Mouse (Mus musculus) adrenal gland, postnatal 36 days (tissue): ENCODE measurements around the gene Sec31b. TPM values are rescaled to one million over a fixed set of nuclear protein-coding genes. Genes with fewer than 3 reads are reported as not detected.

Source experiments
- DNase-seq, 2 experiments: peaks; one replicate each; pipeline ENCODE4 v3.0.0; 2021; ENCODE audit warnings: mixed read lengths in 1 of 2
- long read RNA-seq, 2 experiments: library from polyadenylated mRNA; stranded (forward); transcript quantifications; one replicate each; pipeline ENCODE4 v2.0.0; 2021; ENCODE audit warnings: borderline sequencing depth in 2 of 2
- total RNA-seq, 2 experiments: library from RNA; stranded (reverse); gene quantifications; 2 replicates each; pipeline ENCODE4 v1.2.3; 2021

Gene Sec31b
- 1 to 10 TPM; 4.0 to 4.9 TPM for total RNA-seq
- long read RNA-seq, experiment 1, partial matches to known transcripts, result 1 of 4 reads
- long read RNA-seq, experiment 1, other reads (novel, unspliced or antisense), result 2 of 4 reads
- long read RNA-seq, experiment 2, partial matches to known transcripts, result 0 of 1 reads
- long read RNA-seq, experiment 2, other reads (novel, unspliced or antisense), result 1 of 1 reads

- DNase-seq, result peak; percentile 76 to 82
These were observed at the start of gene Sec31b for GRCm38 (mm10) chr19:44545321-44546041. Gene Sec31b (minus strand): TSS chr19:44545864.

GRCm38 (mm10) chr19:44594180-44594579 lies 48.5 kb upstream of the Sec31b start:
- no peak for DNase-seq

- DNase-seq, result no peak
These were observed 46.0 kb upstream of the Sec31b start for GRCm38 (mm10) chr19:44591638-44592037.

- DNase-seq, result no peak
These were observed 45.3 kb upstream of the Sec31b start for GRCm38 (mm10) chr19:44590992-44591391.

- no peak for DNase-seq
These were observed 44.0 kb upstream of the Sec31b start for GRCm38 (mm10) chr19:44589591-44590223.

- DNase-seq, result no peak
These were observed 42.4 kb upstream of the Sec31b start for GRCm38 (mm10) chr19:44588036-44588435.

- peak; percentile 93 to 95 for DNase-seq
These were observed 37.1 kb upstream of the Sec31b start for GRCm38 (mm10) chr19:44582638-44583309.

GRCm38 (mm10) chr19:44582103-44582502 lies 36.4 kb upstream of the Sec31b start:
- DNase-seq, result no peak

GRCm38 (mm10) chr19:44578038-44578437 lies 32.4 kb upstream of the Sec31b start:
- DNase-seq, result no peak

GRCm38 (mm10) chr19:44576275-44576674 lies 30.6 kb upstream of the Sec31b start:
- DNase-seq, result no peak

- DNase-seq, result no peak
These were observed 22.1 kb upstream of the Sec31b start for GRCm38 (mm10) chr19:44567763-44568162.

GRCm38 (mm10) chr19:44564006-44564405 lies 18.3 kb upstream of the Sec31b start:
- no peak for DNase-seq

- DNase-seq, result peak; percentile 94
These were observed 17.1 kb upstream of the Sec31b start, which contains the start of gene Hif1an for GRCm38 (mm10) chr19:44562652-44563206. Gene Hif1an (plus strand): TSS chr19:44562850.

GRCm38 (mm10) chr19:44554861-44555590 lies 9.4 kb upstream of the Sec31b start, which contains the start of gene Ndufb8:
Gene Ndufb8 (minus strand): TSS chr19:44555440.
- DNase-seq, result peak; percentile 97 to 99

GRCm38 (mm10) chr19:44554490-44554860 lies 8.8 kb upstream of the Sec31b start:
- no peak for DNase-seq

- DNase-seq, result no peak
These were observed 7.6 kb upstream of the Sec31b start for GRCm38 (mm10) chr19:44553286-44553685.

- DNase-seq, result no peak
These were observed 7.1 kb upstream of the Sec31b start, which contains the start of gene Gm20538 for GRCm38 (mm10) chr19:44552731-44553130. Gene Gm20538 (minus strand): TSS chr19:44552831.

GRCm38 (mm10) chr19:44544775-44545174 lies 889 bp downstream of the Sec31b start:
- peak; percentile 79 to 85 for DNase-seq

- no peak for DNase-seq
These were observed 1.3 kb downstream of the Sec31b start for GRCm38 (mm10) chr19:44544372-44544771.

GRCm38 (mm10) chr19:44542694-44543178 lies 2.9 kb downstream of the Sec31b start:
- DNase-seq, result no peak

GRCm38 (mm10) chr19:44537416-44537815 lies 8.2 kb downstream of the Sec31b start:
- DNase-seq, result no peak
